Mouse (Mus musculus) forebrain, embryonic 14.5 days (tissue): ENCODE measurements around the gene Snap91. TPM values are rescaled to one million over a fixed set of nuclear protein-coding genes. Genes with fewer than 3 reads are reported as not detected.
A peak's percentile ranks its signal among the peaks of the same experiment; 100 is the strongest.

Experiments
- ATAC-seq: fragments of 200-750 bp; cut with Nextera tagmentation; 2 replicates; pipeline ENCODE4 v1.8.0; 2017; ENCODE audit warnings: mild to moderate bottlenecking, moderate library complexity
- DNase-seq: peaks from one replicate; pipeline ENCODE4 v3.0.0-alpha.2; 2015; ENCODE audit warnings: low spot score
- H3K27ac ChIP-seq: fragments of 300-500 bp; sonication (generic); 2 replicates; pipeline ENCODE4 v1.5.1; 2014; ENCODE audit warnings: low read depth, mild to moderate bottlenecking, control low read depth, low read length, moderate library complexity
- H3K27me3 ChIP-seq: fragments of 300-500 bp; sonication (generic); replicated peaks from 2 replicates; pipeline ENCODE4 v1.6.1; 2014; ENCODE audit warnings: low read length, control low read depth, mixed read lengths; ENCODE audit not compliant: control insufficient read depth, insufficient read depth
- H3K36me3 ChIP-seq: fragments of 300-500 bp; sonication (generic); 2 replicates; pipeline ENCODE4 v1.6.1; 2014; ENCODE audit warnings: low read length, control low read depth; ENCODE audit not compliant: control insufficient read depth, insufficient read depth
- H3K4me1 ChIP-seq: fragments of 300-500 bp; sonication (generic); 2 replicates; pipeline ENCODE4 v1.6.1; 2014; ENCODE audit warnings: antibody characterized with exemption, low read length, control low read depth; ENCODE audit not compliant: control insufficient read depth, insufficient read depth
- H3K4me2 ChIP-seq: fragments of 300-500 bp; sonication (generic); 2 replicates; pipeline ENCODE4 v1.6.1; 2014; ENCODE audit warnings: mild to moderate bottlenecking, control low read depth, low read length
- H3K4me3 ChIP-seq: fragments of 300-500 bp; sonication (generic); 2 replicates; pipeline ENCODE4 v1.5.1; 2014; ENCODE audit warnings: low read depth, low read length, control low read depth
- H3K9ac ChIP-seq: fragments of 300-500 bp; sonication (generic); 2 replicates; pipeline ENCODE4 v1.6.1; 2014; ENCODE audit warnings: mild to moderate bottlenecking, low read length, control low read depth, moderate library complexity
- H3K9me3 ChIP-seq: fragments of 300-500 bp; sonication (generic); replicated peaks from 2 replicates; pipeline ENCODE4 v1.6.1; 2016; ENCODE audit warnings: low read length, control low read depth, mixed read lengths; ENCODE audit not compliant: control insufficient read depth
- WGBS: fragments of 180-500 bp; shearing (Covaris S2); extraction: QIAGEN DNeasy Blood & Tissue Kit; methylation state at CpG from one replicate; pipeline ENCODE4 v1.1.7; 2014; 5-methylcytosine and 5-hydroxymethylcytosine counted together
- polyA plus RNA-seq: library from polyadenylated mRNA; unstranded; fragments of >200 nt; fragmentation: Nextera tagmentation; extraction: Ambion mirVana; gene quantifications from 2 replicates; pipeline ENCODE4 v1.2.1, GENCODE M21; 2014

The Snap91 gene
- polyA plus RNA-seq, 1 experiment from 2014 or later: 43.1 TPM

- H3K4me1 ChIP-seq: no peaks in the 10 kb centered on the region
- H3K4me2 ChIP-seq: no peak overlapping the region
- 73% methylated on average over 4 of the region's 4 CpGs for WGBS
- ATAC-seq: no peak
- H3K27ac ChIP-seq: no peak overlapping the region
- H3K9ac ChIP-seq: no peak overlapping the region
- no peaks in the 10 kb centered on the region for H3K27me3 ChIP-seq
- DNase-seq: no peak
- H3K9me3 ChIP-seq: no peaks in the 10 kb centered on the region
- peaks cover 30% of the 10 kb centered on the region for H3K36me3 ChIP-seq
- no peak overlapping the region for H3K4me3 ChIP-seq
Measured at GRCm38 (mm10) chr9:86778212-86778611, 102.2 kb downstream of the Snap91 start.

DNA sequence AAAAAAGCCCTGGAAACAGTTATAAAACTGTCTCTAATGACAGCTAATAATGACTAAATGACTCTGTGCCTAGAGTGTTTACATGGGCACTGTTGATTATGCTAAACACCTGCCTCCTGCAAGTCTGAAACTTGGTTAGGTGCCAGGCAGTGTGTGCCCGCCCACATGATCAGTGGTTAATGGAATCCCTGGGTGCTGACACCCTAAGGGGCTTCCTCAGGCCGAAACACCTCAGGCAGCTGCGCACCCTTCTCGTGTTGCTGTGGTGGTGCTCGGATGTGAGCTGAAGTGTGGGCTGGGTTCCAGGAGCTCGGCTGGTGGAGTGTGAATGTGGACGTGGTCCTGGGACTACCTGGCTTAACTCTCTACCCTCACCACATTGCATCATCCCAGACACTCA is 103.1 kb downstream of the Snap91 start:
- WGBS: 67% methylated on average over 7 of the region's 7 CpGs
- no peaks in the 10 kb centered on the region for H3K9me3 ChIP-seq
- H3K27ac ChIP-seq: no peak overlapping the region
- H3K4me3 ChIP-seq: no peak overlapping the region
- H3K27me3 ChIP-seq: no peaks in the 10 kb centered on the region
- peaks cover 26% of the 10 kb centered on the region for H3K36me3 ChIP-seq
- H3K4me2 ChIP-seq: no peak overlapping the region
- ATAC-seq (0 out of 2 replicates have a peak, but pooled peaks have one; percentile 32), DNase-seq (peak; percentile 19)
- no peak overlapping the region for H3K9ac ChIP-seq
- H3K4me1 ChIP-seq: no peaks in the 10 kb centered on the region

- no peaks in the 10 kb centered on the region for H3K4me1 ChIP-seq
- 92% methylated on average over 6 of the region's 6 CpGs for WGBS
Measured at GRCm38 (mm10) chr9:86775374-86775773, 105.1 kb downstream of the Snap91 start.

DNA sequence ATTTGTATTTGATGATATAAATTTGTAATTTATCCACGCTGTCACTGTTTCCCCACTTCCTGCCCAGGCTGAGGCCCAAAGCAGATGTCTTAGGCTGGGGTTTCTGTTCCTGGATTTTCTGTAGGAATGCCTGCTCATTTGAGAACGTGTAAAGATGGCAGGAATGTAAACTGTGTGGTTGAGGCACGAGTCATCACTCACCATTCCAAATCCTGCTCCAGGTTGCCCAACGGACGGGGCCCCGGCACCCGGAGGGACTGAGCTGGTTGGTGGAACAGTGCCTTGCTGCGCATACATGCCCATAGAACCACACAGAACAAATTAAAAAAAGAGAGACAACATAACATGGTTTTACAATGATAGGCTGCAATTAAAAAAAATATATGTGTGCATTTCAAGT is 106.5 kb downstream of the Snap91 start:
- no peaks in the 10 kb centered on the region for H3K27me3 ChIP-seq
- peaks cover 19% of the 10 kb centered on the region for H3K36me3 ChIP-seq
- ATAC-seq (no peak), DNase-seq (no peak)
- no peak overlapping the region for H3K9ac ChIP-seq
- H3K4me1 ChIP-seq: no peaks in the 10 kb centered on the region
- no peak overlapping the region for H3K27ac ChIP-seq
- no peak overlapping the region for H3K4me3 ChIP-seq
- no peak overlapping the region for H3K4me2 ChIP-seq
- 89% methylated on average over 8 of the region's 8 CpGs for WGBS
- no peaks in the 10 kb centered on the region for H3K9me3 ChIP-seq

More at GRCm38 (mm10) chr9:86775374-86775773, 105.1 kb downstream of the Snap91 start:
- no peaks in the 10 kb centered on the region for H3K9me3 ChIP-seq
- H3K4me3 ChIP-seq: no peak overlapping the region
- no peaks in the 10 kb centered on the region for H3K27me3 ChIP-seq
- DNase-seq (no peak), ATAC-seq (no peak)
- no peak overlapping the region for H3K4me2 ChIP-seq
- H3K9ac ChIP-seq: no peak overlapping the region
- peaks cover 28% of the 10 kb centered on the region for H3K36me3 ChIP-seq
- H3K27ac ChIP-seq: no peak overlapping the region

GRCm38 (mm10) chr9:86772897-86773296 is 107.6 kb downstream of the Snap91 start:
- Histone ChIP-seq H3K36me3 (peaks cover 19% of the 10 kb centered on the region), H3K4me1 (no peaks in the 10 kb centered on the region), H3K9ac (no peak overlapping the region), H3K27ac (no peak overlapping the region), H3K9me3 (no peaks in the 10 kb centered on the region), H3K4me2 (no peak overlapping the region), H3K4me3 (no peak overlapping the region), H3K27me3 (no peaks in the 10 kb centered on the region)
- ATAC-seq (no peak), DNase-seq (no peak)
- 91% methylated on average over 3 of the region's 3 CpGs for WGBS

DNA sequence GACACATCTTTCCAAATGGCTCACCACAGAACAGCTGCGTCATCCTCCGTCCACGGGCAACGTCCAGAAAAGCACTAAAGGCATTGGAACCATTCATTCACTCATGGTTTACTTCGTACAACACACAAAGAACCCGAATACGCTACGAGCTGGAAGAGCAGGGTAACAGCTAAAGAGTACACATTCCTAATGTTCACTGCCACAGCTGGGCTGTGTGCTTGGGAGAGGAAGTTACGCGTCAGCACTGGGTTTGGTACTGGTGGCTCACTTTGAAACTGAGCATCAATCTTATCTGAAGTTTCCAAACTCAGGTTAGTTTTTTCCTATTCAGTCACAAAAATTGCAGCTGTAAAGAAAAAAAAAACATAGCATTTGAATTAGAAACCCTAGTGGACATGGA is 113.5 kb downstream of the Snap91 start:
- 80% methylated on average over 10 of the region's 10 CpGs for WGBS
- H3K27me3 ChIP-seq: no peaks in the 10 kb centered on the region
- 0 out of 2 replicates have a peak, but pooled peaks cover under 1% of the 10 kb centered on the region for H3K36me3 ChIP-seq
- no peak overlapping the region for H3K4me2 ChIP-seq
- DNase-seq (no peak), ATAC-seq (no peak)
- H3K9me3 ChIP-seq: no peaks in the 10 kb centered on the region
- no peak overlapping the region for H3K4me3 ChIP-seq
- no peaks in the 10 kb centered on the region for H3K4me1 ChIP-seq
- H3K27ac ChIP-seq: no peak overlapping the region
- H3K9ac ChIP-seq: no peak overlapping the region

GRCm38 (mm10) chr9:86764002-86764401 is 116.5 kb downstream of the Snap91 start:
- ATAC-seq (no peak), DNase-seq (no peak)
- H3K27me3 ChIP-seq: no peaks in the 10 kb centered on the region
- no peaks in the 10 kb centered on the region for H3K4me1 ChIP-seq
- H3K36me3 ChIP-seq: no peaks in the 10 kb centered on the region
- 64% methylated on average over 2 of the region's 2 CpGs for WGBS
- no peak overlapping the region for H3K27ac ChIP-seq
- no peaks in the 10 kb centered on the region for H3K9me3 ChIP-seq
- H3K9ac ChIP-seq: no peak overlapping the region
- H3K4me2 ChIP-seq: no peak overlapping the region
- no peak overlapping the region for H3K4me3 ChIP-seq

DNA sequence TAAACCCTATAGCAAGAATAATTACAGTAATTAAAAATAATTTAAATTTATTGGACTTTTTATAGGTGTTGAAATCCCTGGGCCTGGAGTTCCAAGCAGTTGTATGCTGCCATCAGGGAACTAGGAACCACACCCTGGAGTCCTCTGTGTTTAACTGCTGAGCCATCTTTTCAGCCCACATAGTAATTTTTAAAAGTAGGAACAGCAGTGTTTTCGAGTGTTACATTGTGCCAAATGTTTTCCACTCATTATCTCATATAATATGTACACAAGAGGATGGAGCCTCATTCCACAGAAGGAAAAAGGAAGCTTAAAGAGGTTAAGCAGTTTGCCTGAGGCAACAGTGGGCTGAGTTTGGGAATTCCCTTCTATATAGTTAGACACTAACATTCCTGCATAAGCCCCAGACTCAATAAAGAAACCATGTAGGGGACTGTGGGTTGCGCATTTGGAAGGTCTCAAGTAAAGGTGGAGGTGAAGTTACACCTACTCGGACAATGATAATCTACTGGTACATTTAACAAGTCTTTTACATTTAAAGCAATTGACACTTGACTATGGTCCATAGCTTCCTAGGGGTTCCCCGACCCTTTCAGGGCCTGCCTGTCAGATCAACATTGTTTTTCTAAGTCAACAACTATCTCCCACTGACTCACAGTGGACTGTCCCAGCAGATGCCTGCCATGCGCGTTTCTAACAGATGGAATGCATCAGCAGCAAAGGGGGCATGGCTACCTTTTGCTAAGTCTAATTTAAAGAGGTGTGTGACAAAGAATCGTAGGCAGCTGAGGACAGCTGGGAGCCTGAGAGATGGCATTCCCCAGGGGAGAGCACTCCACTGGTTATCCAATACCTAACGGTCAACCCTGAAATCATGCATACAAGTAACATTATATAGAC is 117.7 kb downstream of the Snap91 start:
- Histone ChIP-seq H3K27me3 (no peaks in the 10 kb centered on the region), H3K9ac (no peak overlapping the region), H3K4me3 (no peak overlapping the region), H3K36me3 (no peaks in the 10 kb centered on the region), H3K9me3 (no peaks in the 10 kb centered on the region), H3K4me2 (no peak overlapping the region), H3K27ac (no peak overlapping the region), H3K4me1 (no peaks in the 10 kb centered on the region)
- 71% methylated on average over 8 of the region's 8 CpGs for WGBS
- DNase-seq: no peak
- no peak for ATAC-seq

- no peak overlapping the region for H3K9ac ChIP-seq
- H3K9me3 ChIP-seq: no peaks in the 10 kb centered on the region
- peak; percentile 83 for ATAC-seq
- no peak overlapping the region for H3K4me2 ChIP-seq
- H3K4me3 ChIP-seq: no peak overlapping the region
- DNase-seq: peak; percentile 92
- H3K36me3 ChIP-seq: no peaks in the 10 kb centered on the region
- H3K27me3 ChIP-seq: no peaks in the 10 kb centered on the region
- H3K4me1 ChIP-seq: peaks cover 12% of the 10 kb centered on the region
- 35% methylated on average over 13 of the region's 13 CpGs for WGBS
- H3K27ac ChIP-seq: no peak overlapping the region
Measured at GRCm38 (mm10) chr9:86745926-86746581, 134.4 kb downstream of the Snap91 start.
